Mouse (Mus musculus) forebrain, embryonic 14.5 days (tissue): Measurements from ENCODE around the gene Hoxb5. TPM values are rescaled to one million over a fixed set of nuclear protein-coding genes. Genes with fewer than 3 reads are reported as not detected.

Experiments used
- ATAC-seq: fragments of 200-750 bp; cut with Nextera tagmentation; 2 replicates; pipeline ENCODE4 v1.8.0; 2017; ENCODE audit warnings: mild to moderate bottlenecking, moderate library complexity
- DNase-seq: peaks from one replicate; pipeline ENCODE4 v3.0.0-alpha.2; 2015; ENCODE audit warnings: low spot score
- H3K27ac ChIP-seq: fragments of 300-500 bp; sonication (generic); 2 replicates; pipeline ENCODE4 v1.5.1; 2014; ENCODE audit warnings: low read depth, mild to moderate bottlenecking, control low read depth, low read length, moderate library complexity
- H3K27me3 ChIP-seq: fragments of 300-500 bp; sonication (generic); replicated peaks from 2 replicates; pipeline ENCODE4 v1.6.1; 2014; ENCODE audit warnings: low read length, control low read depth, mixed read lengths; ENCODE audit not compliant: control insufficient read depth, insufficient read depth
- H3K36me3 ChIP-seq: fragments of 300-500 bp; sonication (generic); 2 replicates; pipeline ENCODE4 v1.6.1; 2014; ENCODE audit warnings: low read length, control low read depth; ENCODE audit not compliant: control insufficient read depth, insufficient read depth
- H3K4me1 ChIP-seq: fragments of 300-500 bp; sonication (generic); 2 replicates; pipeline ENCODE4 v1.6.1; 2014; ENCODE audit warnings: antibody characterized with exemption, low read length, control low read depth; ENCODE audit not compliant: control insufficient read depth, insufficient read depth
- H3K4me2 ChIP-seq: fragments of 300-500 bp; sonication (generic); 2 replicates; pipeline ENCODE4 v1.6.1; 2014; ENCODE audit warnings: mild to moderate bottlenecking, control low read depth, low read length
- H3K4me3 ChIP-seq: fragments of 300-500 bp; sonication (generic); 2 replicates; pipeline ENCODE4 v1.5.1; 2014; ENCODE audit warnings: low read depth, low read length, control low read depth
- H3K9ac ChIP-seq: fragments of 300-500 bp; sonication (generic); 2 replicates; pipeline ENCODE4 v1.6.1; 2014; ENCODE audit warnings: mild to moderate bottlenecking, low read length, control low read depth, moderate library complexity
- H3K9me3 ChIP-seq: fragments of 300-500 bp; sonication (generic); replicated peaks from 2 replicates; pipeline ENCODE4 v1.6.1; 2016; ENCODE audit warnings: low read length, control low read depth, mixed read lengths; ENCODE audit not compliant: control insufficient read depth
- WGBS: fragments of 180-500 bp; shearing (Covaris S2); extraction: QIAGEN DNeasy Blood & Tissue Kit; methylation state at CpG from one replicate; pipeline ENCODE4 v1.1.7; 2014; 5-methylcytosine and 5-hydroxymethylcytosine counted together
- polyA plus RNA-seq: library from polyadenylated mRNA; unstranded; fragments of >200 nt; fragmentation: Nextera tagmentation; extraction: Ambion mirVana; gene quantifications from 2 replicates; pipeline ENCODE4 v1.2.1, GENCODE M21; 2014

The Hoxb5 gene
- polyA plus RNA-seq, 1 experiment from 2014 or later, result not detected

DNA sequence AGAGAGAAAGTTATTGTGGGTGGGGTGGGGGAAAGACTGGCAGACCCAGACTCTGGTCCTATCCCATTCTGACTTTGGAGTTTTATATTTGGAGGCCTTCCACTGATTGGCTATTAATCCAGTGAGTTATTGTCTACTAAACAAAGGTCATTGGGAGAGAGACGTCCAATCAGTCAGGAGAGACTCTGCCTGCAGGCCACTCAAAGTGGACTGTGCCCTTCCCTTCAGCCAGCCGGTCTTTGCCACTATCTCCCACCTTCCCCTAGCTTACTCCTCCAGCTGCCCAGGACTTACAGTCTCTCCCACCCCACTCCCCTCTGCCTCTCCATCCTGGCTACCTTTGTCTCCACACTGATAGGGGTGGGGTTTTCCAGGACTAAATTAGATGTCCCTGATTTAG is 33.5 kb downstream of the Hoxb5 start:
- Histone ChIP-seq H3K4me1 (no peaks in the 10 kb centered on the region), H3K27me3 (peaks cover 99% of the 10 kb centered on the region), H3K27ac (no peak overlapping the region), H3K4me2 (no peak overlapping the region), H3K36me3 (no peaks in the 10 kb centered on the region), H3K4me3 (no peak overlapping the region), H3K9me3 (no peaks in the 10 kb centered on the region), H3K9ac (no peak overlapping the region)
- ATAC-seq (no peak), DNase-seq (no peak)
- 0% methylated on average over 2 of the region's 2 CpGs for WGBS

DNA sequence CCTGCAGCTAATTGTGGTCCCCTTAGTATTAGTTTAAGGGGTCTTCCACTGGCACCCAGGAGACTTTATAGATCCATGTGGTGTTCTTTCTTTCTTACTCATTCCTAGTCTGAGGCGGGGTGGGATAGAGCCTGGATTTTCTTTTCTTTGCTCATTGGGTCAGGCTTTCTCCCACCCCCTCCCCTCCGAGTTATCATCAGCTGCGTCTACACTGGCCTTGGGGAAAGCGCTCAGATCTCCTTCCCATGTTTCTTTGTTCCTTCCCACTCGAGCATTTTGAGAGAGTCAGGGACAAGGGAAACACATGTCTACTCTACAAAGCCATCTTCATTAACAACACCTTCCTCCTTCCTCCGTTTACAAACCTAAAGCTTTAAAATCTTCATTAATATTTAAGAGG is 33.9 kb downstream of the Hoxb5 start:
- Histone ChIP-seq H3K36me3 (no peaks in the 10 kb centered on the region), H3K9ac (no peak overlapping the region), H3K4me1 (no peaks in the 10 kb centered on the region), H3K27me3 (peaks cover 99% of the 10 kb centered on the region), H3K4me2 (no peak overlapping the region), H3K4me3 (no peak overlapping the region), H3K27ac (no peak overlapping the region), H3K9me3 (no peaks in the 10 kb centered on the region)
- DNase-seq (no peak), ATAC-seq (no peak)
- WGBS, result under 1% methylated on average over 6 of the region's 6 CpGs

DNA sequence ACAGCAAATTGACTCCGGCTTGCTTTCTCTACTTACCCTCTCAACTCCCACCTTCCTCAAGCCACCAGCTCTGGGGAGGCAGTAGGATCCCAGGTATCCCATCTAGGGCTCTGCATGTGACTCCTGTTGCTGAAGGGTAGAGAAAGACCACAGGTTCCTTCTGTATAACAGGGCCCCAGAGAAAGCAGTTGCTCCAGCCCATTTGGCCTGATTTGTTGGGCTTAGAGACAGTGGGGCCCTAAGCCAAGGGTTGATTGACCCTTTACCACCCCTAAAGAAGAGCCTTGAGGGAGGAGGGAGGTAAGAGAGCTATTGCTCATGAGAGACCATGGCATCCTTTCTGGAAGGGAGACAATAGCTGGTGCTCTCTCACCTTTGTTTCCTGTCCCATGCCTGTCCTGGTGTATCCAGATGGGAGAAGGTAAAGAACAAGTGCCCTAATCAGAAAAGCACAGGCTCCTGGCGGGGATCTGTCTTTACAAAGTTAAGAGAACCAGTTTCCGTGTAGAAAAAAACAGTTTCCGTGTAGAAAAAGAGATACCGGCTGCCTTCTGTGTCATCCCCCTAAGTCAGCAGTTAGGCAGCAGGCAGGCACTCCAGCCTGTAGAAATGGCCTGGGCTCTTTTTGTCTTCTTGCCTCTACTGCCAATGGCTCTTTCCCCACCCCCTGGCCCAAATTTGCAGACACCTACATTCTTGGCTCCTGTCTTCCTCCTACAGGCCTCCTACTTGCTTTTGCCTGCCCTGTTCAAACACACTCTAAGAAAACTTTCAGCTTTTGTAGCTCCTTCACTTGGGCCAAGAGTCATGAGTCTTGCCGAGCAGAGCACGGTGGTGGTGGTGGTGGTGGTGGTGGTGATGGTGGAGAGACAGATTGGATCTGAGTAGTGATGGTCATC is 36.1 kb downstream of the Hoxb5 start:
- no peak overlapping the region for H3K9ac ChIP-seq
- H3K4me2 ChIP-seq, result no peak overlapping the region
- ATAC-seq (no peak), DNase-seq (no peak)
- no peak overlapping the region for H3K4me3 ChIP-seq
- peaks cover 98% of the 10 kb centered on the region for H3K27me3 ChIP-seq
- H3K27ac ChIP-seq, result no peak overlapping the region
- no peaks in the 10 kb centered on the region for H3K9me3 ChIP-seq
- WGBS, result 12% methylated on average over 7 of the region's 7 CpGs
- no peaks in the 10 kb centered on the region for H3K4me1 ChIP-seq
- H3K36me3 ChIP-seq, result no peaks in the 10 kb centered on the region

DNA sequence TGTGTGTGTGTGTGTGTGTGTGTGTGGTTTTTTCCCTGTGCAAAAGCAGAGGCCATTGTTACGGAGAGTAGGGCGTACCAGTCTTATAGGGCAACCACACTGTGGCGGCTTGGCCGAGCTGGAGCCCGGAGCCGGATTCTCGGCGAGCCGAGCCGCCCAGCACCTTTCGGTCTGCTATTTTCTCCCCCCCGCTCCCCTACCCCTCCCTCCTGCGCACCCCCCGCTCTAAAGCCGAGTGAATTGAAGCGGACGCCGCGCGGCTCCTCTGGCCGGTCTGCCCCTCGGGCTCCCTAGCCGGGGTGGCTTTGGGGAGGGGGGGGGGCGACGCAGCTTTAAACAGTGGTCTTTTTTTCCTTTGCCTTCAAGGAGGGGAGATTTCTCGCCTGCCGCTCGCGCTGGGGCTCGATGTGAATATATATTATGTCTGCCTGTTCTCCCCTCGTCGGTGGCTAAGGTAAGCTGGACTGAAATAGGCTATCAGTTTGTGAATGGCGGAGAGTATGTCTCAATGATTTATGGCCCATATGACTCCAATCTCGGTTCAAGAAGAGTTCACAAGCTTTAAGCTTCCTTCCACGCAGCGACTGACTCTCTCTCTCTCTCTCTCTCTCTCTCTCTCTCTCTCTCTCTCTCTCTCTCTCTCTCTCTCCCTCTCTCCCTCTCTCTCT is 37.7 kb downstream of the Hoxb5 start:
- Histone ChIP-seq H3K27ac (no peak overlapping the region), H3K4me2 (no peak overlapping the region), H3K9me3 (no peaks in the 10 kb centered on the region), H3K9ac (no peak overlapping the region), H3K4me3 (no peak overlapping the region), H3K36me3 (no peaks in the 10 kb centered on the region), H3K27me3 (peaks cover 98% of the 10 kb centered on the region), H3K4me1 (no peaks in the 10 kb centered on the region)
- DNase-seq (no peak), ATAC-seq (no peak)
- WGBS, result 2% methylated on average over 23 of the region's 36 CpGs

DNA sequence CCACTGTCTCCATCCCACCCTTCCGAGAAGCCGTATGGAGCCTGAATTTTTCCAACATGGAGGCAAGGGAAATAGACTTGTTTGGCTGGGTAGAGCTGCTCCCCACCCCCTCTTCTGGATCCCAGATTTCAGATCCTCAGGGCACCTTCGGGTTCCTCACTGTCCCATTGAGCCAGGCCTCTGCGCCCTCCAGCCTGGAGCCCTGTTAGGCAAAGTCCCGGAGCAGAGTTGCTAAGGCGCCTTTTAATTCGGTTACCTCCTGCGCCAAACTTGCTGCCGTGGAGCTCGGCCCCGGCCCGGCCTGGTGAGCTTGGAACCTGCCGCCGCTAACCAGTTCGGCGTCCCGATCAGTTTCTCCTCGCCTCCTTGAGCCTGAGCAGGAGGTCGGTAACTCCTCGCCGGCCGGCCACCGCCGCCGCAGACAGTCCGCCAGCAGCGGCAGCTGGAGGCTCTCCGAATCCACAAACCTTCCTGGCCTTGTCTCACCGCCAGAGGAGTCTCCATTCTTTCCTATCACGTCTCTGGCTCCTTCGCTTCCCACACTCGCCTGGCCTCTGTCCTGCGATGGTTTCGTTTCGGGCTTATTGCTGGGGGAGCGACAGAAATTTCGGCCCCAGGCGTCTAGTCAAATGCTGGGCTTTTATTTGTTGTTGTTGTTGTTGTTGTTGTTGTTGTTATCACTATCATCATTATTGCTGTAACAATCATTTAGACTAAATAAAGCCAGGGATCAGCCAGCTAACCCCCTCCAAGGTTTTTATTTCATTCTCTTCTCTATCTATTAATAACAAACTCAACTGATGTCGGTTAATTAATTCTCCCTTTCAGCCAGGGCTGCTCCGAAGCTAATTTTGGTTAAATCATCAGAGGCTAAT is 38.8 kb downstream of the Hoxb5 start:
- Histone ChIP-seq H3K4me1 (no peaks in the 10 kb centered on the region), H3K9ac (no peak overlapping the region), H3K4me3 (no peak overlapping the region), H3K4me2 (no peak overlapping the region), H3K36me3 (no peaks in the 10 kb centered on the region), H3K27ac (no peak overlapping the region), H3K9me3 (no peaks in the 10 kb centered on the region), H3K27me3 (peaks cover 98% of the 10 kb centered on the region)
- DNase-seq (no peak), ATAC-seq (no peak)
- 1% methylated on average over 40 of the region's 40 CpGs for WGBS

DNA sequence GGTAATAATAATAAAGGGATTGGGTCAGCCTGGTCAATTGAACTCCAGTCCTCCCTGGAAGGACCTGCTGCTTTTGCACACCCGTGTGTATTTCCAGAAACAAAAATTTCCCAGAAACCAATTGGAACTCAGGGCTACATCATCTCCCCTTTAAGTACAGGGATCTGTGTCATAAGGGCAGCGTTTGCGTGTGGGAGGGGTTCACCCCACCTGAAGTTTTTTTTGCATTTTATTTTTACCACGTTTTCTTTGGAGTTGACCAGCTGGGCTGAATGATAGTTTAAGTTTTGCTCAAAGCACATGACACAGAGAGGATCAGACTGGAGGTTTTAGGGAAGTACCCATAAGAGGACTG is 39.4 kb downstream of the Hoxb5 start:
- WGBS, result 1% methylated on average over 4 of the region's 4 CpGs

DNA sequence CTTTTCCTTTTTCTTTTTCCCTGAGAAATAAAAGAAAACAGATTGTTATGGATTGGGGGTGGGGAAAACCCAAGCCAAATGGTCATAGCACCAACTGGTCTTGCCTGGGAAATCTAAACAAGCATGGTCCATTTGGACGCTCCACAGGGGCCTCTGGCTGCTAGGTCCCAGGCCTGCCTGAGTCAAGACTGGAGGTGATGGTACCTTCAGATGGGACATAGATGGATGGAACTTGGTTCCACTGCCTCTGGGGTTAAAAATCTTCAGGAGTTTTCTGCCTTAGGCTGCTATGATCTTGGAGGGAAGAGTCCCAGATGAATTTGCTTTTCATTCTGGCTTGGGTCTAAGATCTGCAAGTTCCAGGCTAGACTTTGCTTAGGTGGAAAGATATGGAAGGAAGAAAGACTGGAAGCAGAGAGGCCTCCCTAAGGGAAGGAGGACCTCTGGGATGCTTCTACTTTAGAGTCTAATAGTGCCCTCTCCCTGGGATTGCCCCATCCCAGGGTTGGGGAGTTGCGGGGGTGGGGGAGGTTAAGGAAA is 40.1 kb downstream of the Hoxb5 start:
- no peak for ATAC-seq
- Histone ChIP-seq H3K27ac (no peak overlapping the region), H3K9me3 (no peaks in the 10 kb centered on the region), H3K9ac (no peak overlapping the region), H3K4me3 (no peak overlapping the region), H3K36me3 (no peaks in the 10 kb centered on the region), H3K4me2 (no peak overlapping the region), H3K27me3 (peaks cover 95% of the 10 kb centered on the region), H3K4me1 (no peaks in the 10 kb centered on the region)
- 0% methylated on average over 2 of the region's 2 CpGs for WGBS
- no peak for DNase-seq

More for the DNA sequence above, 39.4 kb downstream of the Hoxb5 start:
- Histone ChIP-seq H3K9me3 (no peaks in the 10 kb centered on the region), H3K27me3 (peaks cover 96% of the 10 kb centered on the region), H3K4me2 (no peak overlapping the region), H3K4me1 (no peaks in the 10 kb centered on the region), H3K9ac (no peak overlapping the region), H3K36me3 (no peaks in the 10 kb centered on the region), H3K4me3 (no peak overlapping the region), H3K27ac (no peak overlapping the region)
- DNase-seq, result no peak
- no peak for ATAC-seq

DNA sequence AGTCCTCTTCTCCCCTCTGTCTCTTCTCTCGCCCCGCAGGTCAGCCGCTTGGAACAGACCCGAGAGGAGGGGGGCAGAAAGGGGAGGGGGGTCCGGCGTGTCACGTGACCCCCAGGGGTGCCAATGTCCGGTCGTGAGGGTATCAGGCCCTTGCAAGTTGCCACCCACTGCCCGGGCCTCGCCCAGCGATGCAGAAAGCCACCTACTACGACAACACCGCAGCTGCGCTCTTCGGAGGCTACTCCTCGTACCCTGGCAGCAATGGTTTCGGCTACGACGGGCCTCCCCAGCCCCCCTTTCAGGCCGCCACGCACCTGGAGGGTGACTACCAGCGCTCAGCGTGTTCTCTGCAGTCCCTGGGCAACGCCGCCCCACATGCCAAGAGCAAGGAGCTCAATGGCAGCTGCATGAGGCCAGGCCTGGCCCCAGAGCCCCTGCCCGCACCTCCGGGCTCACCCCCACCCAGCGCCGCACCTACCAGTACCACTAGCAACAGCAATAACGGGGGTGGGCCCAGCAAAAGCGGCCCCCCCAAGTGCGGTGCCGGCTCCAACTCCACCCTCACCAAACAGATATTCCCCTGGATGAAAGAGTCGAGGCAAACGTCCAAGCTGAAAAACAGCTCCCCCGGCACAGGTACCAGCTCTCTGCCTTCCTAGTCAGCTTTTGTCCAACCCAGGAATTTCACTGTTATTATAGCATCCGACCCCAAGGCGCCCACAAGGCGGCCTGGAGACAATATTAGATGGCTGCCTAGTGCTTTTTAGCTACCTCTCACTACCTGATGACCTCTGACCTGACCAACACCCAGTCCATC is 41.1 kb downstream of the Hoxb5 start:
- DNase-seq (no peak), ATAC-seq (no peak)
- H3K9ac ChIP-seq, result no peak overlapping the region
- no peaks in the 10 kb centered on the region for H3K36me3 ChIP-seq
- H3K9me3 ChIP-seq, result no peaks in the 10 kb centered on the region
- no peak overlapping the region for H3K4me2 ChIP-seq
- 1% methylated on average over 39 of the region's 40 CpGs for WGBS
- no peak overlapping the region for H3K4me3 ChIP-seq
- no peaks in the 10 kb centered on the region for H3K4me1 ChIP-seq
- H3K27me3 ChIP-seq, result peaks cover 95% of the 10 kb centered on the region
- H3K27ac ChIP-seq, result no peak overlapping the region
